ENCODE assay signal across 16 mouse cellular contexts in the genomic region with DNA sequence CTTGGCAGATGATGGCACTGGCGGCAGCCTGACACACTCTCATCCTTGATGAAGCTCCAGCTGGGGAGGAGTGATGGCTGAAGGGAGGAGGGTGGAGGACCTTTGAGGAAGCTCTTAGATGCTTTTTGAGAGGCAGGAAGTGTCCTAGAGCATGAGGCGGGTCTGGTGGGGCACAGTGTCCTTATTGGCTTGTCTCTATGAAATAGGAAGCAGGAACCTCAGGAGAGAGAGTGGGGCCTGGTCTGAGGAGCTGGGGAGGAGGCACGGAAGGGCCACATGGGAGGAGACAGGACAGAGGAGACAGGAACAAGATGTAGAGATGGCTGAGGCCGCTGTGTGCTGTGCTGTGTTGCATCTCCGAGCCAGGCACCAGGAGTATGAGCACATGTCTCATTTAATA. TPM values are rescaled to one million over a fixed set of nuclear protein-coding genes. Genes with fewer than 3 reads are reported as not detected.
DNase-seq lines count a peak whose midpoint lies in the region; TF ChIP-seq lines count a peak whose summit lies in the region.
"Had no signal": no experiment of that assay in that cellular context is flagged by ENCODE, and none has a peak within 500 bp of the region (broad histone marks: within the 10 kb centered on the region; RNA-seq: fewer than 3 reads in every experiment).

No protein-coding gene starts in this region.

- no peaks in the 10 kb centered on the region for H3K4me1 ChIP-seq in MEL (ENCODE audit: control insufficient read depth in 1 of 2, insufficient read depth in 2 of 2, low read length in 2 of 2)

- no peak for TF ChIP-seq POLR2A in MEL (IDR thresholded peaks at IDR 0.05; ENCODE audit: control insufficient read depth in 1 of 2, insufficient read depth in 1 of 2, low read depth in 1 of 2, low read length in 2 of 2, poor library complexity in 1 of 2)

- no peak for TF ChIP-seq CTCF in layer of hippocampus, adult 2 months (conservative IDR thresholded peaks at IDR 0.05)
- TF ChIP-seq CTCF in MEL (IDR thresholded peaks at IDR 0.05 in 2 of 3, conservative IDR thresholded peaks at IDR 0.05 in 1 of 3; ENCODE audit: control insufficient read depth in 1 of 3, insufficient read depth in 1 of 3, low read depth in 2 of 3, low read length in 3 of 3, poor library complexity in 1 of 3, severe bottlenecking in 1 of 3) = no peak

- no peaks in the 10 kb centered on the region for H3K79me2 ChIP-seq in MEL (ENCODE audit: control insufficient read depth, insufficient read depth, low read length, poor library complexity)
- no peaks in the 10 kb centered on the region for H3K79me2 ChIP-seq in macrophage (ENCODE audit: inconsistent target)

- H3K9ac ChIP-seq in MEL (ENCODE audit: control insufficient read depth, low read depth, low read length, poor library complexity, severe bottlenecking) = no peak overlapping the region
- H3K9ac ChIP-seq: forebrain, embryonic 13.5 days; limb, embryonic 12.5 days; liver, embryonic 14.5 days had no signal

- DNase-seq in heart, adult 11 months = peak; percentile 94
- DNase-seq in heart, postnatal 25 days (ENCODE audit: low spot score) = no peak
- DNase-seq in layer of hippocampus, adult 2 months (ENCODE audit: low spot score in 2 of 2) = no peak
- DNase-seq in layer of hippocampus, postnatal 10 days (ENCODE audit: low spot score in 2 of 2) = no peak
- peak; percentile 32 for DNase-seq in MEL (ENCODE audit: low read depth, low spot score)
- no peak for DNase-seq in left cerebral cortex, adult 9 months (ENCODE audit: low spot score in 2 of 2)
- DNase-seq in embryo, embryonic 10.5 days (ENCODE audit: low spot score) = no peak
- DNase-seq: B cell, adult 2 months; cerebellum, postnatal 10 days; heart, postnatal 10 days; kidney, adult 8-10 months had no signal

- no peaks in the 10 kb centered on the region for H3K9me3 ChIP-seq in MEL (replicated peaks; ENCODE audit: insufficient read depth, low read length)
- H3K9me3 ChIP-seq: forebrain, embryonic 13.5 days had no signal

- intact Hi-C loops in heart, postnatal 25 days (cut with DNase I) = no loop called here

- no peak overlapping the region for H3K4me3 ChIP-seq in layer of hippocampus, adult 2 months
- H3K4me3 ChIP-seq in MEL (ENCODE audit: control insufficient read depth in 1 of 2, insufficient read depth in 1 of 2, low read depth in 2 of 2, low read length in 2 of 2) (no peak overlapping the region), macrophage (ENCODE audit: inconsistent target) (peak overlapping the region; percentile 25)
- H3K4me3 ChIP-seq: forebrain, embryonic 13.5 days; limb, embryonic 12.5 days had no signal

- H3K36me3 ChIP-seq in MEL (ENCODE audit: control insufficient read depth in 1 of 2, insufficient read depth in 2 of 2, low read length in 2 of 2) (no peaks in the 10 kb centered on the region), macrophage (ENCODE audit: inconsistent target) (no peaks in the 10 kb centered on the region)
- H3K36me3 ChIP-seq: limb, embryonic 12.5 days had no signal

- no peaks in the 10 kb centered on the region for H3K27me3 ChIP-seq in MEL (ENCODE audit: control insufficient read depth in 1 of 2, insufficient read depth in 2 of 2, low read length in 2 of 2)
- H3K27me3 ChIP-seq: forebrain, embryonic 13.5 days; limb, embryonic 12.5 days had no signal

- no peak for TF ChIP-seq EP300 in MEL (IDR thresholded peaks at IDR 0.05; ENCODE audit: low read depth in 1 of 2, low read length in 2 of 2)

- 68% methylated on average over 5 of the region's 5 CpGs for WGBS in macrophage (ENCODE audit: missing documents)

- no peak for TF ChIP-seq RAD21 in MEL (IDR thresholded peaks at IDR 0.05; ENCODE audit: low read depth, low read length)

- H3K27ac ChIP-seq in layer of hippocampus, adult 2 months = peak overlapping the region; percentile 8; the same call in 1 of the 2 replicates
- H3K27ac ChIP-seq in MEL (ENCODE audit: control insufficient read depth, low read depth, low read length) (no peak overlapping the region), macrophage (no peak overlapping the region)
- H3K27ac ChIP-seq: forebrain, embryonic 13.5 days; hindbrain, postnatal 0 days; limb, embryonic 12.5 days; liver, embryonic 14.5 days had no signal

TF ChIP-seq in MEL, 35 proteins besides CTCF, POLR2A, EP300 and RAD21:
- TF ChIP-seq HCFC1 (IDR thresholded peaks at IDR 0.05; ENCODE audit: low read depth, low read length) = no peak
- TF ChIP-seq ELF1 (IDR thresholded peaks at IDR 0.05; ENCODE audit: low read depth, low read length) = no peak
- TF ChIP-seq MAZ (IDR thresholded peaks at IDR 0.05; ENCODE audit: low read depth, low read length) = no peak
- TF ChIP-seq E2F4 (IDR thresholded peaks at IDR 0.05; ENCODE audit: borderline replicate concordance, low read depth, low read length) = no peak
- TF ChIP-seq UBTF (IDR thresholded peaks at IDR 0.05; ENCODE audit: borderline replicate concordance, insufficient read depth, low read depth, low read length) = no peak
- TF ChIP-seq NRF1 (IDR thresholded peaks at IDR 0.05; ENCODE audit: insufficient read depth, low read depth, low read length, poor library complexity, severe bottlenecking) = no peak
- TF ChIP-seq SIN3A (IDR thresholded peaks at IDR 0.05; ENCODE audit: low read length) = no peak
- no peak for TF ChIP-seq SMC3 (IDR thresholded peaks at IDR 0.05; ENCODE audit: low read depth, low read length)
- no peak for TF ChIP-seq TAL1 (IDR thresholded peaks at IDR 0.05; ENCODE audit: low read length)
- TF ChIP-seq MAFK (IDR thresholded peaks at IDR 0.05; ENCODE audit: borderline replicate concordance, low read depth, low read length) = no peak
- TF ChIP-seq POLR2AphosphoS2 (IDR thresholded peaks at IDR 0.05; ENCODE audit: low read length) = no peak
- TF ChIP-seq ETS1 (IDR thresholded peaks at IDR 0.05; ENCODE audit: low read depth, low read length) = no peak
- TF ChIP-seq ZKSCAN1 (IDR thresholded peaks at IDR 0.05; ENCODE audit: low read depth, low read length) = no peak
- TF ChIP-seq MXI1 (IDR thresholded peaks at IDR 0.05; ENCODE audit: low read depth, low read length) = no peak
- no peak for TF ChIP-seq MAX (IDR thresholded peaks at IDR 0.05; ENCODE audit: low read length)
- no peak for TF ChIP-seq USF2 (IDR thresholded peaks at IDR 0.05; ENCODE audit: borderline replicate concordance in 1 of 2, insufficient read depth in 1 of 2, low read depth in 1 of 2, low read length in 2 of 2)
- no peak for TF ChIP-seq JUND (IDR thresholded peaks at IDR 0.05; ENCODE audit: low read depth, low read length)
- no peak for TF ChIP-seq USF1 (IDR thresholded peaks at IDR 0.05; ENCODE audit: low read depth, low read length)

RNA-seq across cellular contexts. Expression of gene Cstad, which starts 43.3 kb away (rescaled TPM):
- total RNA-seq in heart, postnatal 25 days (2021) = 1 to 10 TPM; 1.2 TPM
- 10 to 100 TPM in 1 of 2 experiments, 1 to 10 TPM in 1; 7.8 to 11.3 TPM for total RNA-seq in layer of hippocampus, adult 2 months (2021)
- total RNA-seq in layer of hippocampus, postnatal 10 days (2021) = 1 to 10 TPM; 4.0 to 6.5 TPM
- total RNA-seq in MEL (2012; rRNA removed) = not detected in 2 replicates
- polyA plus RNA-seq in MEL (2012; ENCODE audit: insufficient read depth in 1 of 2, insufficient read length in 2 of 2, low read depth in 1 of 2, low replicate concordance in 2 of 2, missing spikeins in 1 of 2) (not detected), macrophage (2018) (0.49 to 1.3 TPM (median 0.54 TPM) in 3 replicates)
- 10 to 100 TPM in 14 of 26 experiments, 1 to 10 TPM in 7, not detected in 5; 1.3 to 34.5 (median 15.8) TPM for total RNA-seq in macrophage (2018; cell fraction: chromatin; rRNA removed)
- 1 to 10 TPM in 5 of 26 experiments, under 1 TPM in 21; 0.26 to 2.0 (median 0.51) TPM for total RNA-seq in macrophage (2018; cell fraction: cytosol; rRNA removed)
- total RNA-seq in macrophage (2018; cell fraction: nucleus; rRNA removed) = 10 to 100 TPM in 2 of 26 experiments, 1 to 10 TPM in 18, not detected in 6; 1.0 to 16.6 (median 3.9) TPM

Comparison
In these comparisons a context has a peak if more than half of its experiments do, and no peak if none do; other contexts are left out.
1. DNase-seq: peak in heart, adult 11 months (single experiment) and MEL (single experiment); none in heart, postnatal 25 days (single experiment), layer of hippocampus, adult 2 months (0 of 2), layer of hippocampus, postnatal 10 days (0 of 2), left cerebral cortex, adult 9 months (0 of 2) and embryo, embryonic 10.5 days (single experiment).